Mouse (Mus musculus): Measurements from ENCODE around the gene Hlcs. TPM values are rescaled to one million over a fixed set of nuclear protein-coding genes. Genes with fewer than 3 reads are reported as not detected.

Hlcs gene
- polyA plus RNA-seq, 1 experiment = 6.9 TPM

DNA sequence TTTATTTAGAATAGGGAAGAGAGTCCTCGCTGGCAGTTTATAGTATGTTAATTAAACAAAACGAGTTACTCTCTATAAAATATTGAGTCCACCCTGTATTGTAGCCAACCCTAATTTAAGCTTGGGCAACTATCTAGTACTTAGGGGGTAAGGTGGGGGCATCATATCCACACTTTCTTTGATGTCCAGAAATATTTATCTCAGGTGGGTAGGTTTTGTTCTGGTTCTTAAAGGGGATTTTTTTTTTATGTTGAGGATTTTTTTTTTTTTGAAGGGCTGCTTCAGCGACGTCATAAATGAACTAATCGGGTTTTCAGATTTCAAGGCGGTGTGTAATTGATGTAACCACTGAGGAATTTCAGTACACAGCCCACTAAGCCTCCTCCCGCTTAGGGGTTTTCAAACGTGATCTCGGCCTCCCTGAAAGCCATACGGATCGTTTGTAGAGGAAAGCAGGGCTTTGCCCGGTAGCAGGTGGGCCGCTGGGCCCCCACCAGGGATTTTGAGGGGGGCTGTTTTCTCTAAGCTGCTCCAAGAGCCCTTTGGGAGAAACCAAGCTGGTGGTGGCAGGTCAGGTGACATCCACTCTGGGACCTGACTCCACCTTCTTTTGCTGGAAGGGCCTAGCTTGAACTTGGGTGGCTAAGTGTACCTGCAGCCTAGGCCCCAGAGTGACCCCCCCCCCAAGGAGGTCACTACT is 233.4 kb downstream of the Hlcs start:
- WGBS = 12% methylated on average over 13 of the region's 13 CpGs
- no peak for TF ChIP-seq POLR2A (IDR thresholded peaks at IDR 0.05; ENCODE audit: low read depth, low read length)
- no peak for TF ChIP-seq CTCF (conservative IDR thresholded peaks at IDR 0.05; ENCODE audit: insufficient read depth, insufficient read length, low read depth, low read length)
- Histone ChIP-seq H3K36me3 (ENCODE audit: control insufficient read depth, insufficient read depth, low read length) (no peaks in the 10 kb centered on the region), H3K27me3 (replicated peaks; ENCODE audit: control insufficient read depth, insufficient read depth, low read length) (peaks cover 7% of the 10 kb centered on the region), H3K4me1 (ENCODE audit: control insufficient read depth, insufficient read depth, low read length) (no peaks in the 10 kb centered on the region), H3K4me3 (ENCODE audit: insufficient read depth, low read depth, low read length) (no peak overlapping the region), H3K27ac (ENCODE audit: insufficient read depth, low read depth, low read length) (peak overlapping the region; percentile 36; the same call in 1 of the 2 replicates)
- no peak for DNase-seq

DNA sequence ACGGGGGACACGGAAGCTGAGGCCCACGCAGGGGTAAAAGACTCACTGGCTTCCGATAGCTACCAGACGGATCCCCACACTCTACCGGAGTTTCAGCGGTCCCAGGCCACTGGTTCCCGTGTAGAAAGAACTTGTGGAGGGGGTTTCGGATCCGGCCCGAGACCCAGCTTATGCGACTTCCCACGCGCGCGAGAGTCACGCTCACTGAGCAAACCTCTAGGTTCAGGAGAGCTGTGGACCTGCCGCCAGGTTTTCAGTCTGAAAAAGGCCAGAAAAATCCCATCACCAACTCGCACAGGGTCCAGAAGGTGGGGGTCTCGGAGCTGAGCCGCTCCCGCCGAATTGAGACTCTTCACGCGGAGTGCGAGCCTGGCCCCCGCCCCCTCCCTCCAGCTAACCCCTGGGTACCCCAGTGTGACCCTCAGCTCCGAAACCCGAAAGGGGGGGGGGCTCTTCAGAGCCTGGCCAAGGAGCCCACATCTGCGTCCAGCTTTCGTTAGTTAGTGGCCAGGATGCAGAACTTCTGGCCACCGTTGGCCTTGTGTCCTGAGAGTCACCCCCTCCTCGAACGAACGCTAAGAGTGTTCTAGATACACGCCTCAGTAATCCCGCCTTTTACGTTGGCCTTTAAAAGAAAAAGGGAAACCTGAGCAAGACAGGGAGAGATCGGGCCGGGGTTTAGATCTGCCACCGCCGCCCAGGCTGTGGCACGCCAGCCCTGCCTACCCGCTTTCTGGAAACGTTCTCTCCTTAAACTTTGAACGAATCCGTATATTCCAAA is 234.1 kb downstream of the Hlcs start:
- no peak for DNase-seq
- H3K27ac ChIP-seq (ENCODE audit: insufficient read depth, low read depth, low read length) = no peak overlapping the region
- TF ChIP-seq CTCF (conservative IDR thresholded peaks at IDR 0.05; ENCODE audit: insufficient read depth, insufficient read length, low read depth, low read length) = no peak
- TF ChIP-seq POLR2A (IDR thresholded peaks at IDR 0.05; ENCODE audit: low read depth, low read length) = no peak
- H3K36me3 ChIP-seq (ENCODE audit: control insufficient read depth, insufficient read depth, low read length) = no peaks in the 10 kb centered on the region
- no peak overlapping the region for H3K4me3 ChIP-seq (ENCODE audit: insufficient read depth, low read depth, low read length)
- H3K27me3 ChIP-seq (replicated peaks; ENCODE audit: control insufficient read depth, insufficient read depth, low read length) = peaks cover 5% of the 10 kb centered on the region
- H3K4me1 ChIP-seq (ENCODE audit: control insufficient read depth, insufficient read depth, low read length) = no peaks in the 10 kb centered on the region
- 8% methylated on average over 47 of the region's 47 CpGs for WGBS

Other genes with a start within 250 kb of the Hlcs start
- 8.1 and 9.9 TPM in 2 replicates for gene Sim2, start 228.6 kb downstream of the Hlcs start, polyA plus RNA-seq (2012; rRNA removed)
- gene Ripply3, start 14.8 kb upstream of the Hlcs start, polyA plus RNA-seq (2012; rRNA removed) = 4.6 and 5.3 TPM in 2 replicates
- gene Ttc3, start 57.0 kb upstream of the Hlcs start, polyA plus RNA-seq (2012; rRNA removed) = 22.2 and 24.3 TPM in 2 replicates
- gene Pigp, start 58.3 kb upstream of the Hlcs start, polyA plus RNA-seq (2012; rRNA removed) = 32.0 and 37.7 TPM in 2 replicates
- gene Vps26c, start 213.3 kb upstream of the Hlcs start, polyA plus RNA-seq (2012; rRNA removed) = 31.4 and 34.8 TPM in 2 replicates

Measured in kidney, adult 2 months (tissue).